Mouse (Mus musculus): ENCODE measurements around the gene Gpx4. TPM values are rescaled to one million over a fixed set of nuclear protein-coding genes. Genes with fewer than 3 reads are reported as not detected.

Gene Gpx4
- total RNA-seq, 2 experiments from 2014 or later: 631 to 739 TPM

DNA sequence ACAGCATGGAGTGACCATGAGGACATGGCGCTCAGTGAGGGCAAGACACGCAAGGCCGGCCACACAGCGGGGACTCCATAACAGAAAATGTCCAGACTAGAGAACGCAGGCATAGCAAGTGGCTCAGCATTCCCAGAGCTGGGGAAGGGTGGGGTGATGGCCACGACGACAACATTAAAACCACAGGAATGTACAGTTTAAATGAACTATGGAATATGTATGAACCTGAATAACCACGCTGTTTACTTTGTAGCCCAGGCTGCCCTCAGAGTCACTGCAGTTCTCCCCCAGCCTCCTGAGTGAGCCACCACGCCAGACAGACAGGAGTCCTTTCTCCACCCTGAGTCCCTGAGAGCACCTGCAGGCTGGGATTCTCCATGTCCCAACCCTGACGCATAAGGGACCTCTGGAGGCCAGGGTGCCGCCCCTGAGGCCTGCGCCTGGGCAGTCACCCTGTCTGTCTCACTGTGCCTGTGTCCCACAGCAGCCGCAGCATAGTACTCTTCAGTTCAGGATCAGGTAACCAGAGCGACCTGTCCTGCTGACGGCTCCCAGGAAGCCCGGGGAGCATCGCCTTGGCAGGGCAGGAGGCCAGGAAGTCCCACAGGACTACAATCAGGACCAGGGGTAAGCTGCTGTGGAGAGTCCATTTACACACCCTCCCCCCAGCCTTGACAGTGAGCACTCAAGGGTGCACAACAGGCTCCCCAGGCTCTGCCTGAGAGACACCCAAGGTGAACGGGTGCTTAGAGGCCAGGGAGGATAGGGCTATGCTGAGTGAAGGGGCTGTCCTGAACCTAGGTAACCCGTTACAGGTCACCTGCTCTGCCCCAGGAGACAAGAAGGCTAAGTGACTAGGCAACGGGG is 25.9 kb downstream of the Gpx4 start:
- DNase-seq (ENCODE audit: low spot score): no peak

DNA sequence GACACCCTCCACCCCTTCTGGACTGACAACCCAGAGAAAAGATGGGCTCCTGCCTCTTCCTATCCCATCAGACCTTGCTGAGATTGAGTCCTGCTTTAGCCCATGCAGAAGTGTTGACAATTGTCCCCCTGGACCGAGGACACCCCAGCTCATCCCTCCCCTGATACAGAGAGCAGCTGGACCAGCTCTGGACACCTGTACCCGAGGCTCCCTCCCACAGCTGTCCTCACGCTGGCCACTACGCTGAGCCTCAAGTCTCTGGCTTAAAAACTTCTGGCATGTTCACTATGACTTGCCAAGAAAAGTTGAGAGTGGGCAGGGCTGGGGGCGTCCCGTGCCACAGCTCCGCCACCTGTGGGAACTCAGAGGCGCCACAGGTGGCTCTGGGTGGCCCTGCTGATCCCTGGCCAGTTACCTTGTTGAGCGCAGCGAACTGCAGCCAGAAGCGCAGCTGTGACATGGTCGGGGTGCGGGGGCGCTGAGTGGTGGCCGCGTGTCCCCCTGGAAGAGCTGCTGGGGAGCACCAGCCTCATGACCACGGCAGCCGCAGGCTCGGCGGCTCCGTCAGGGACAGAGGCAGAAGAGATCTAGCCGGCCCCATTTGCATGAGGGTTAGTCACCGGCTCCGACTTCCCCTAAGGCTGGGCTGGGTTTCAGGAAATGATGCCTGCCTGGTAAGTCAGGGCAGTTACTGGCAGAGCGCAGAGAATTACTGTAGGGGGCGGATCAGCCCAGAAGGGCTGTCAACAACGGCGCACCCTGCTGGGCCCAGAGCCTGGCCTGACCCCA is 28.0 kb downstream of the Gpx4 start:
- DNase-seq (ENCODE audit: low spot score): peak; percentile 68

DNA sequence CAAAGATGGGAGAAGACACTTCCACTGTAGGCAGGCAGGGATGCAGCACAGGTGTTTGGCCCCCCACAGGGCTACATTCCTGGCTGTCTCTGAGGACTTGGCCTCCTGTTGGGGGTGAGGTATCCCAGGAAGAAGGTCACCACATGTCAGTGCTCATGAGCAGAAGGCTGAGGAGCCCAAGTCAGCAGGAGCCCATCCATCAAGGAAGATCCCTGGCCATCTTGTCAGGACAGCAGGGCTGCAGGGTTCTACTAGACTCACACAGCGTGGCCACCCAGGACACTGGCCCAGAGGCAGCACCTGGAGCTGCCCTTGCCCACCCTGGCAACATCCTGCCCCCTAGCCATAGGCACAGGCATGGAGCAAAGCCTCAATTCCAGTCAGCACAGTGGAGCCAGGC is 29.0 kb downstream of the Gpx4 start:
- no peak for DNase-seq (ENCODE audit: low spot score)

DNA sequence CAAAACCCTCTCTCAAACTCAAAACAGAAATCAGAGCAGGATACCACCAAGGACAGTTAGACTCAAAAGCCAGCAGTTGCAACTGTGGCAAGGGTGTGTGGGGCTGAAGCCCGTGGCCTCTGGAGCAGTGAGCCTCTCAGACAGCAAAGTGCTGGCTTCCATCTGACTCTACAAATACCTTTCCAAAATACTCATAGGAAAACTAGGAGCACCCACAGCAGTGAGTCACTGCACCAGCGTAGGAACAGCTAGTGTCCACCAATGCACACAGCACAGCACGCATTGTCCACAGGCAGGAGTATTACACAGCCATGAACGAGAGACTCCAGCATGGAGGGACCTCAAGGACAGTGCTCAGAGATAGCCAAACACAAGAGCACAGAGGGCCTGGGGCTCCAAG is 29.4 kb downstream of the Gpx4 start:
- no peak for DNase-seq (ENCODE audit: low spot score)

GRCm38 (mm10) chr10:80077312-80077711 is 30.3 kb downstream of the Gpx4 start:
- DNase-seq (ENCODE audit: low spot score): no peak

DNA sequence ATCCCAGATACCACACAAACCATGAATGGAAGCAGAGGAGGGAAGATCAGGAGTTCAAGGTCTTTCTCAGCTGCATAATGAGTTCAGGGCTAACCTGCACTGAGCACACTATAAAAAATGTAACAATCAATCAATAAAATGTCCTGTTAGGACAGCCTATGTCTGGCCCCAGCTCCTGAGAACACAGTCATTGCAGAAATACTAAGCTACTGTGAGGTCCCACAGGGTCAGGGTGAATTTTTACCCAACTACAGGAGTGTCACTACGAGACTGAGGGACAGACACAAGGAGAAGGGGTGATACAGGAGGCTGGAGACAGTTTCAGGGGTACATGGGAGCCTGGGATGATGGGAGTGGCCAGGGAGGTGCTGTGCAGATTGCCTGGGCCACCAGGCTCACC is 31.4 kb downstream of the Gpx4 start:
- DNase-seq (ENCODE audit: low spot score): no peak

GRCm38 (mm10) chr10:80080396-80081070 is 33.6 kb downstream of the Gpx4 start:
- DNase-seq (ENCODE audit: low spot score): no peak

DNA sequence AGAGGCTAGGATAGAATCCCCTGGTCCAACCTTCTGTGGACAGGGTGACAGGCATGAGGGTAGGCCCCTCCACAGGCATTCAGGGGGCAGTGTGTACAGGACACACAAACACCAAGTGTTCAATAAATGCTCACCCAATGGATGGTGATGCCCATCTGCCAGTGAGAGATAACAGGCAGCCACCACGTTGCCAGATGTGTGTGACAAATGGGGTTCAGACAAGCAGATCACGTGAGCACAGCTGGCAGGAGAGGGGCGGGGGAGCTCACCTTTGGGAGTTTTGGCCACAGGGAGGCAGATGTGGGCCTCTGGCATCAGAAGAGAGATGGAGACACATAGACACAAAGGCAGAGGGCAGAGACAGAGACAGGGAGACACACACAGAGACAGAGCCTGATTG is 34.1 kb downstream of the Gpx4 start:
- no peak for DNase-seq (ENCODE audit: low spot score)

DNA sequence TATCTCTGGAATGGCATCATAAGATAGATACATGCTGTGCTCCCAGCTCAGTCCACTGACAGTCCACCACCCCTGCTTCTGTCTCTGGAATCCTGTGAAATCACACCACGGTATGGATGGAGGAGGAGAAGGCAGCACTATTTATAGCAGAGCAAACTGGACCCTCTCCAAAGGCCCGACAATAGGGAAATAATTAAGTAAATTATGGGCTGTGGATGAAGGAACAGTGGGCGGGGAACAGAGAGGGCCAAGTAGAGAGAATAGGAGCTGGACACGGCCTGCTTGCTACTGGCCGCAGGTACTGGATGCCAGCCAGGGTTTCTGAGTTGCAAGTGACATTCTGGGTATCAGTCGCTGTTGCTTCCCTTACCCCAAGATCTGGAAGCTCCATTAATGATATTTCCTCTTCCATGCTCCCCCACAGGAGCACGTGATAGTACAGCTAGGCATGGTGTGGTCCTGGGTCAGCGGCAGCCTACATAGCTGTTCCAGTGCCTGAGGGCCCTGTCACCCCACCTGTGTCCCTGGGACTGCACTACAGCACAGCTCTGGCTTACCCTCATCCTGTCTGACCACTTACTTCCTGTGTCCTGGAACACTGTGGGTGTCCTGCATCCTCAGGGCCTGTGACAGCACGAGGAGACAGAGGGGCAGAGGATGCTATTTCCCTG is 38.0 kb downstream of the Gpx4 start:
- peak; percentile 33 for DNase-seq (ENCODE audit: low spot score)

GRCm38 (mm10) chr10:80086847-80087246 is 39.9 kb downstream of the Gpx4 start:
- DNase-seq (ENCODE audit: low spot score): no peak

- DNase-seq (ENCODE audit: low spot score): no peak
Observed at GRCm38 (mm10) chr10:80087483-80087882, 40.5 kb downstream of the Gpx4 start.

- DNase-seq (ENCODE audit: low spot score): no peak
Observed at GRCm38 (mm10) chr10:80089146-80089545, 42.2 kb downstream of the Gpx4 start.

- DNase-seq (ENCODE audit: low spot score): no peak
Observed at GRCm38 (mm10) chr10:80091527-80091926, 44.6 kb downstream of the Gpx4 start.

GRCm38 (mm10) chr10:80092690-80093089 is 45.7 kb downstream of the Gpx4 start:
- DNase-seq (ENCODE audit: low spot score): no peak

GRCm38 (mm10) chr10:80094085-80094484 is 47.1 kb downstream of the Gpx4 start:
- no peak for DNase-seq (ENCODE audit: low spot score)

DNA sequence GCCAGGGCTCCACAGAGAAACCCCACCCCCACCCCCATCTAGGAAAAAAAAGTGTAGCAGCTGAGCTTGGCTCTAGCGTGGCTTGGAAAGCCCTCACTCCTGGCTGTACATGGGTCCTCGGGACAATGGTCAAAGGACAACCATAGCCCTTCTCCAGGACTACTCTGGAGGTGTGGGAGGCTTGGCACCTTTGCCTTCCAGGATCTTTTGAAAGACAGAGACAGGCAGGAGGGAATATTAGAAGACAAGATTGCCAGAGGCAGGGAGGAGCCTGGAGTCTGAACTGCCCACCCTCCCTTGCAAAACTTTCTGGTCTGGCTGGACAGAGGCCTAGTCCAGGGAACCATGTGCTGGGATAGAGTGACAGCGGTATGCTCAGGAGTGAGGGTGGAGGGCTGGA is 47.7 kb downstream of the Gpx4 start:
- no peak for DNase-seq (ENCODE audit: low spot score)

DNA sequence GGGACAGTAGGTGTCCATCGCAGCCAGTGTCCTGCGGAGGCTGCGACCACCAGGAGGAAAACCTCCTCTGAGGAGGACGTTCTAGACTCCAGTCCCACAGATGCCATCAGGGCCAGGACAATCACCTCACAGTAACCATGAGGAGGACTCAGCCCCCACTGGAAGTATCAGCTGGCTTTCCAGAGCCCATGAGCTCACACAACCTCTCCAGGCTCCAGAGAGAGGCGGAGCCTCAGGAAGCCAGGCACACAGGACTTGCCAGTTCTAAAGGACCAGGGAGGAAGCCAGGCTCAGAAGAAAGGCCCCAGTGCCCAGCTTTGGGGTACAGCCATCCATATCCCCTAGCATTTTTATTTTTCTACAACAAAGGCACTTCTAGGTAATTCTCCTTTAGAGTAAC is 48.6 kb downstream of the Gpx4 start:
- DNase-seq (ENCODE audit: low spot score): no peak

- DNase-seq (ENCODE audit: low spot score): no peak
Observed at GRCm38 (mm10) chr10:80097275-80097674, 50.3 kb downstream of the Gpx4 start.

DNA sequence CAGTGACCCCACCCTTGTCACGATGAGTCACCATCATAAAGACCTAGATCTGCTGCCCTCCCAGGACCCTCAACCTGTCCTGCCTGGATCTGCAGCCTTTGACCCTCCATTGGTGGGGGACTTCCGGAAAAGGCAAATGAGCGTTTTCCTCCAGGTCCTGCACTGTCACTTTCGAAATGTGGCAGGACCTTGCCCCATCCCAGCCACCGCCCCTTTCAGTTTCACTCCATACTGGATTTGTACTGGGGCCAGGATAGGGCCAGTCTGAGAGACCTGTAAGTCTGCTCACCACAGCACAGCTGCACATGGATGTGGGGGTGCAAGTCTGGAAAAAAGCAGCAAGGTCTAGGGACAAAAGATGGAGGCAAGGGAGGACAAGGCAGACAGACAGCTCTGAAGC is 51.7 kb downstream of the Gpx4 start:
- DNase-seq (ENCODE audit: low spot score): no peak

GRCm38 (mm10) chr10:80100982-80101381 is 54.0 kb downstream of the Gpx4 start:
- DNase-seq (ENCODE audit: low spot score): no peak

- DNase-seq (ENCODE audit: low spot score): peak; percentile 84
Observed at GRCm38 (mm10) chr10:80102216-80102915, 55.4 kb downstream of the Gpx4 start.

Measured in gastrocnemius, adult 18-20 months (tissue).